Mouse (Mus musculus): ENCODE measurements around the gene Itpkc. TPM values are rescaled to one million over a fixed set of nuclear protein-coding genes. Genes with fewer than 3 reads are reported as not detected.
A peak's percentile ranks its signal among the peaks of the same experiment; 100 is the strongest.

The Itpkc gene
- 1 to 10 TPM; 7.6 to 8.7 TPM for total RNA-seq (2021)

DNA sequence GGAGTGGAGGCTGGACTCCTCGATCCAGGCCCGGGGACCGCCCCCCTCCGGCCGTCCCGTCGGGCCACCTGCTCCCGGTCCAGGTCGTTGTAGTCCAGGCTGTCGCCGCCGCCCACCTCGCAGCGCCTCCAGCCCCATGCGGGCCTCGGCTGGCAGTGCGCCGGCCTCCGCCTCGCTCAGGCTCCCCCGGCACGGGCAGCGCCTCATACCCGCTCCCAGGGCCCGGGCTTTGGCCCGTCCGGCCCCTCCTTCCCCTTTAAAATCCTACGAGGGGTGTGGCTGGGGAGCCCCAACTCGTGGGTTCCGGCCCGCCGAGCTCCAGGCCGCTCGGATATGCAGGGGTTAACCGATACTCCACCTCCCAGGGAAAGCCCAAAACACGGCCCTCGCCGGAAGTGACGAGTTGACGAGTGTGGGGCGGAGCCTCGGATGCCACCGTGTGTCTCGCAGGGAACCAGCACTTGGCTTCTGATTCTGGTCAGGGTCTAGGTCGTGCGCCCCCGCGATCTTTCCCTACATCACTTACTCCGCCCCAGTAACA lies at the start of gene Itpkc:
TSS of gene Itpkc (minus strand) at position 381 of the 541 bp plus-strand sequence.
- peak; percentile 91 to 96 for DNase-seq (ENCODE audit: extremely low spot score in 1 of 2, low spot score in 2 of 2)
- intact Hi-C loops (cut with DNase I), result no loop called here

DNA sequence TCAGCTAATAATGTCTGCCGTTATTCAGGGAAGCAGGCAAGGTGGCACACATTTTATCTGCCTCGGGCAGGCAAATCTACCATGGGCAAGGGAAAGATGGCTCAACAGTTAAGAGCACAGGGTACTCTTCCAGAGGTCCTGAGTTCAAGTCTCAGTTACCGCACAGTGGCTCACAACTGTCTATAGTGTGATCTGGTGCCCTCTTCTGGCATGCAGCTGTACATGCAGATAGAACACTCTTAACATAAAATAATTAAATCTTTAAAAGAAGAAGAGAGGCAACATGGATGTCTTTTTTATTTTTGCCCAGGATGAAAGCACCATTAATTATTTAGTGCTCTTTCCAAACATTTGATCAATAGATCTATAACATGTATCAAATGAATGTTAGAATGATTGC lies 48.7 kb upstream of the Itpkc start:
- intact Hi-C loops (cut with DNase I), result no loop called here
- no peak for DNase-seq (ENCODE audit: extremely low spot score in 1 of 2, low spot score in 2 of 2)

DNA sequence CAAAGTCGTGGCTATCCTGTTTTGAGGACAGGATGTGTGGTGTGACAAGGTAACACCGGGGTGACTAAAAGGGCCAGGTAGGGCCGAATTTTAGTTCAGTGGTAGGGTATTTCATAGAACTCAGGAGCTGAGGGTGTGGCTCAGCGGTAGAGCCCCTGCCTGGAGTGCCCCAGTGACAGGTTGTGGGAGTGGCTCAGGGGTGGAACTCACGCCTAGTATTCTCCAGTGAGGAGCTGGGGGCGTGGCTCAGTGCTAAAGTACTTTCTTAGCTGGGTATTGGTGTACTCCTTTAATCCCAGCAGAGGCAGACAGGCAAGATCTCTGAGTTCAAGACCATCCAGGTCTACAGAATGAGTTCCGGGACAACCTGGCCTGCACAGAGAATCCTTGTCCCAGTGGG lies 47.6 kb upstream of the Itpkc start:
- no peak for DNase-seq (ENCODE audit: extremely low spot score in 1 of 2, low spot score in 2 of 2)
- intact Hi-C loops (cut with DNase I), result no loop called here

DNA sequence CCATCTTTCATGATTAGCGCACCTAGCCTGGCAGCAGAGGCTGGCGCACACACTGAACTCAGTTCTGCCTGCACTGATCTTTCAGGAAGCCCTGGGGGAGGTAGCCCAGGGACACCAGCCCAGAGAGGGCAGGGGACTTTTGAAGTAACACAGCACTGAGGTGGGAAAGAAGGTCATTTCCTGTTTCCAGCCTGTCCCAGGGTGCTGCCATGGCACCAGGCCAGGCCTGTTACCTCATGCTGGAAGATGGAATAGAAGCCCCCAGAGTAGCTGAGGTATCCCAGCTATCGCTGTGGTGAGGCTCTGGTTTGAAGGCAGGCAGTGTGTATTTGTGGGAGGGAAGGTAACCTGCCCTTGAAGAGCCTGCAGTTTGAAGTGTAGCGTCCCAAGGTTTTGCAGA lies 46.5 kb upstream of the Itpkc start:
- no peak for DNase-seq (ENCODE audit: extremely low spot score in 1 of 2, low spot score in 2 of 2)
- intact Hi-C loops (cut with DNase I), result no loop called here

DNA sequence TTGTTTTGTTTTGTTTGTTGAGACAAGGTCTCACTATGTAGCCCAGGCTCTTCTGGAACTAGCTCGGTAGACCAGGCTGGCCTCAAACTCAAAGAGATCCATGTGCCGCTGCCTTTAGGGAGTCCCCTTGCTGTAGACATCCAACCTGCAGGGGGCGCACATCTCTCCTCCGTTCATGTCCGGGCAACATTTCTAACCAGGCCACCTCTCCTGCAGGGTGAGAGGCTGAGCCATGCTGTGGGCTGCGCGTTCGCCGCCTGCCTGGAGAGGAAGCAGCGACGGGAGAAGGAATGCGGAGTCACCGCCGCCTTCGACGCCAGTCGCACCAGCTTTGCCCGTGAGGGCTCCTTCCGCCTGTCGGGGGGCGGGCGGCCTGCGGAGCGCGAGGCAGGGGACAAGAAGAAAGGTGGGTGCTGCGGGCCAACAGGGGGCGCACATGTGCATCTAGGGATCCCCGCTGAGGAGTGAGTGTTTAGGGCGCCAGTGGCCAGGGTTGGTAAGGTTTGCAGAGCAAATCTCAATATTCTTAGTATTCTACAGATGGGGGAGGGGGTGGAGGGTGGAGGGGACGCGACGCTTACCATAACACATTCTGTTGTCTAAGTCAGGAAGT lies 45.4 kb upstream of the Itpkc start:
- intact Hi-C loops (cut with DNase I), result no loop called here
- DNase-seq (ENCODE audit: extremely low spot score in 1 of 2, low spot score in 2 of 2), result peak in 1 of 2 experiments; percentile 62

DNA sequence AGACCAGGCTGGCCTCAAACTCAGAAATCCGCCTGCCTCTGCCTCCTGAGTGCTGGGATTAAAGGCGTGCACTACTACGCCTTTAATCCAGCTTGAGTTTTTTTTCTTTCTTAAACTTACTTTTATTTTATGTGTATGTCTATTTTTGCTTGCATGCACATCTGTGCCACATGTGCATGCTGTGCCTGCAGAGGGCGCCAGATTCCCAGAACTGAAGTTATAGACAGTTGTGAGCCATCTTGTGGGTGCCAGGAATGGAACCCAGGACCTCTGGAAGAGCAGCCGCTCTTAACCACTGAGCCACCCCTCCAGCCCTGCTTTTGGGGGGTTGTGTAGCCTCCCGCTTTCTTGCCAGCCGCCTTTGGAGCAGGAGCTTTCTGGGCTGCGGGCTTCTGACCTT lies 43.0 kb upstream of the Itpkc start:
- DNase-seq (ENCODE audit: extremely low spot score in 1 of 2, low spot score in 2 of 2), result no peak
- intact Hi-C loops (cut with DNase I), result no loop called here

DNA sequence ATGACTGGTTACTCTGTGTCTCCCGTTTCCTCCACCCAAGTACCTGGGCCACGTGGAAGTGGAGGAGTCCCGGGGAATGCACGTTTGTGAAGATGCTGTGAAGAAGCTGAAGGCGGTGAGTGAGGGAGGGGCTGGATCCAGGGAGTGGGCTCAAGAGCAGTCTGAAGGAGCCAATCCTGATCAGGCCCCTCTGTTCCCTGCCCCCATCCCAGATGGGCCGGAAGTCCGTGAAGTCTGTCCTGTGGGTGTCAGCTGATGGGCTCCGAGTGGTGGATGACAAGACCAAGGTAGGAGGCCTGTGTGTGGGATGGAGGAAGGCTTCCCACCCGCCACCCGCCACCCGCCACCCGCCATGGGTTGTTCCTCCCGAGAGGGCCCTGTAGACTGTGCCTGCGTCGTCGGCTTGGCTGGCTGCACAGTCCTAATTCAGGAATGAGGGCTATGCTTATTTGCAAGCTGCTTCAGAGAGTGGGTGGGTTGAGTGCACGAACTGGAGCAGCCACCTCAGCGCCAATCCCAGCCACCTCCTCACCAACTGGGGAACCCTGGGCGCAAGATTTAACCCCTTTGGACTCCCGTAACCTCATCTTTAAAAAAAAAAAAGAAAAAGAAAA lies 38.2 kb upstream of the Itpkc start:
- DNase-seq (ENCODE audit: extremely low spot score in 1 of 2, low spot score in 2 of 2), result peak; percentile 57 to 75
- intact Hi-C loops (cut with DNase I), result no loop called here

DNA sequence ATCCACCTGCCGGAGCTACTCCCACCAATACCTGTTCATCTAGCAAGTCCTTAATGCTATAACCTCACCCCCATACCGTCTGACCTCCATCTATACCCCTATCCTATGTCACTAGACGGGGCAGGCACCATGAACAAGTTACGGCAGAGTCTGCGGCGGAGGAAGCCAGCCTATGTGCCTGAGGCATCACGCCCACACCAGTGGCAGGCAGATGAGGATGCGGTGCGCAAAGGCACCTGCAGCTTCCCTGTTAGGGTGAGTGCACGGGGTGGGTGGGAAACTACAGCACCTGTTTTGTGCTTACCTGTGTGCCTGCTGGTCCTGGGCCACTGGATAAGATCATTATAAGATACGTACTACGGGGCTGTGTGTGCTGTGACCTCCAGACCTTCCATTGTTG lies 36.3 kb upstream of the Itpkc start:
- DNase-seq (ENCODE audit: extremely low spot score in 1 of 2, low spot score in 2 of 2), result no peak
- intact Hi-C loops (cut with DNase I), result no loop called here

DNA sequence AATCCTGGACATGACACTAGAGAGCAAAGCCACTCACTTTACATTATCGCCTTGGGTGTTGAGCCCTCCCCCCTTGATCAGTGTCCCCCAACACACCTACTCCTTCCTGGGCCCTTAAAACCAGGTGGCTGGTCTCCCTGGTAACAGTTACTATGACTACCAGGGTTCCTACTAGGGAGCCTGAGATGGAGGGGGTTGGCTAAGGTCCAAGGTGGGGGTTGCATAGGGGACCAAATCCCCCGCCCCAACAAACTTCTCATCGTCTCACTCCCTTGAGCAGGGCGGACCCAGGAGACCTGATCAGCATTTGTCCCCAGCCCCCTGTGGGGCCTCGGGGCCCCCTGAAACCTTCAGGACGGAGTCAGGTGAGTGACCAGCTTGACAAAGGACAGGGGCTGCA lies 33.4 kb upstream of the Itpkc start:
- intact Hi-C loops (cut with DNase I), result no loop called here
- DNase-seq (ENCODE audit: extremely low spot score in 1 of 2, low spot score in 2 of 2), result peak in 1 of 2 experiments; percentile 58

DNA sequence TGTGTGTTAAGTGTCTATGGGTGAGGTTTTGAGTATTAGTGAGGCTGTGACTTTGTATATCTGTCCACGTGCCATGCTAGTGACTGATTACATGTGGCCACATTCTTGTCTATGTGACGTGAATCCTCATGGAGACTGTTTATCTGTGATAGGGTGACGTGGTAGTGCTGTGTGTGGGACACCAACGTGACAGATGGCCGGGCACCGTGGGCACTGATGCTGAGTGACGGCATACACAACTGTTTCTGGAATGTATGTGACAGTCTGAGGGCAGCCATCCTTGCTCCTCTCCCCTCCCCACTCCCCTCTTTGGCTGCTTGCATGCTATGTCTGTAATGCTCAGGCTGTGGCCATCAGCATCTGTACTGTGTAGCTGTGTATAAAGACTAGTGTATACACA lies 32.4 kb upstream of the Itpkc start:
- no peak for DNase-seq (ENCODE audit: extremely low spot score in 1 of 2, low spot score in 2 of 2)
- intact Hi-C loops (cut with DNase I), result no loop called here

DNA sequence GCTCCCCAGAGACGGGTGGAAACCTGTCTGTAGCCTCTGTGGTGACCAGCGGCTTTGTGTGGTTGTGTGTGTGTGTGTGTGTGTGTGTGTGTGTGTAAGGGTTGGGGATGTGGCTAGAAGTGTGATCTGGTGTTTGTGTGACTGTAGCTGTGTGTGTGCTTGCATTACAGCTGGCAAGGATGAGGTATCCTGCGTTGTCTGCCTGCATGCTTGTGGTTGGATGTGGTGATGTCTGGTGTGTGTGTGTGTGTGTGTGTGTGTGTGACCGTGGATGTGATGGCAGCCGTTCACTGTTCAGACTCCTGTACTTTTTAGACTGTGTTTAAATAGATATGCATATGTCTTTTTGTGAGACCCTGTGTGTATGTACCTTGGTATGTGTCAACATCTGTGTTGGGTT lies 31.3 kb upstream of the Itpkc start:
- intact Hi-C loops (cut with DNase I), result no loop called here
- DNase-seq (ENCODE audit: extremely low spot score in 1 of 2, low spot score in 2 of 2), result no peak

DNA sequence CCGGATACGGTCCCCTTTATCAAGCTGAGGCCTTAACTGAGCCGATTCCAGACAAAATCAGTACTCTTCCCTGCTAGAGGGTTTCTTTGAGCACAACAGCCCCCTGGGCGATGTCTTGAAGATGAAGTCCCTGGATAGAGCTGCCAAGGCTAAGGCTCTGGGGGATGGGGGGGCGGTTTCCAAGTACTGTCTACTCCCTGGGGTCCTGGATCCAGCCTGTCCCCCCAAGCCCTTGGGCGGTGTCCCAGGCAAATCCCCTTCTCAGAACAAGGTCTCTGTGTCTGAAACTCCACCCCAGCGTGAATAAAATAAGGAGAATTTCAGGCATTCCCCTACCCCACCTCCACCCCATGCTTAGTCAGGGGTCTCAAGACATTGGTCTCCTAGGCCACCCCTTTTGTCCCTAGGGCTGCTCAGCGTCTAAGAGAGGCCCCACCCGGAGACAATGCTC lies 30.8 kb upstream of the Itpkc start:
- DNase-seq (ENCODE audit: extremely low spot score in 1 of 2, low spot score in 2 of 2), result peak in 1 of 2 experiments; percentile 62
- intact Hi-C loops (cut with DNase I), result no loop called here

DNA sequence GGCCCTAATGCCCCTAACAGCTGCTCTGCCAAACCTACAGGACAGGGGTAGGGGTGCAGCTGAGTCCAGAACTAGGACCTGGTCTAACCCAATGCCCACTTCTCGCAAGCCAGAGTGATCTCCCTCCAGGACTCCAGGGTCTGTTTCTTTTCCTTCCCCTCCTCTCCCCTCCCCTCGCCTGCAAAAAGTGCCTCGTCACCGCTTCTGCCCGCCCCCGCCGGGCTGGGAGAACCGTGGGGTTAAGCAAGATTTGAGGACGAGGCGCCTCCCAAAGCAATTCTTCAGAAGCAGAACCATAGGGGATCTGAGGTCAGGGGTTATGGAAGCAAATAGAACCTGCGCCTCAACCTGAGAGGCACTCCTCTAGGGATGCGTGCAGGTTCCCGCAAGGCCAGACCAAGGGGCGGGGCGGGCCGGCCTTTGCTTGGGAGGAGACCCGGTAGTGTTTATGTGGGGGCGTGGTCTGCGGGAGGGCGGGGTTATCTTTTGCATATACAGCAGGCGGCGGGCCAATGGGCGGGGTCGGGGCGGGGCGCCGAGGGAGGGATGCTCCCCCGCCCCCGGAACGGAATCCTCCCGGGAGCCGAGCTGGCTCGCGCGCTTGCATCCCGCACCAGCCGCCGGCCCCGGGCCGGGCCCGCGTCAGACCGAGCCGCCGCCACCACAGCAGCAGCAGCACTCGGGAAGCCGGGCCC lies 29.9 kb upstream of the Itpkc start, which contains the start of gene Numbl:
TSS of gene Numbl (plus strand) at position 229 of the 695 bp plus-strand sequence.
- intact Hi-C loops (cut with DNase I), result no loop called here

DNA sequence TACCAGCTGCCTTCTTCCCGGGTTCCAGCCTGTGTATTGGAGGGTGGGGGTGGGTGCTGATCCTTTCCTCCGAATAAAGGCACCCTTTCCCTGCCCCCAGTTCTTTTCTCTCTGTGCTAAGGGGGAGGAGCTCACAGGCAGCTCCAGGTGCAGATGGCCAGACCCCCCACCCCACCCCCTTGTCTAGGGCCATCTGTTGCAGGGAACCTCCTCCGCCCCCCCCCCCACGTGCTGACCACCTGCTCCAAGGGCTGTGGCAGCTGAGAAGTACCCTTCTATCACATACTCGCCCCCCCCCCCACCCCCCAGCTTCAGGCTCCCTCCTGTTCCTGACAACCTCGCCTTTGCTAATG lies 29.4 kb upstream of the Itpkc start:
- DNase-seq (ENCODE audit: extremely low spot score in 1 of 2, low spot score in 2 of 2), result peak in 1 of 2 experiments; percentile 59
- intact Hi-C loops (cut with DNase I), result no loop called here

More for the DNA sequence above, 29.9 kb upstream of the Itpkc start, which contains the start of gene Numbl:
- peak; percentile 80 to 96 for DNase-seq (ENCODE audit: extremely low spot score in 1 of 2, low spot score in 2 of 2)

DNA sequence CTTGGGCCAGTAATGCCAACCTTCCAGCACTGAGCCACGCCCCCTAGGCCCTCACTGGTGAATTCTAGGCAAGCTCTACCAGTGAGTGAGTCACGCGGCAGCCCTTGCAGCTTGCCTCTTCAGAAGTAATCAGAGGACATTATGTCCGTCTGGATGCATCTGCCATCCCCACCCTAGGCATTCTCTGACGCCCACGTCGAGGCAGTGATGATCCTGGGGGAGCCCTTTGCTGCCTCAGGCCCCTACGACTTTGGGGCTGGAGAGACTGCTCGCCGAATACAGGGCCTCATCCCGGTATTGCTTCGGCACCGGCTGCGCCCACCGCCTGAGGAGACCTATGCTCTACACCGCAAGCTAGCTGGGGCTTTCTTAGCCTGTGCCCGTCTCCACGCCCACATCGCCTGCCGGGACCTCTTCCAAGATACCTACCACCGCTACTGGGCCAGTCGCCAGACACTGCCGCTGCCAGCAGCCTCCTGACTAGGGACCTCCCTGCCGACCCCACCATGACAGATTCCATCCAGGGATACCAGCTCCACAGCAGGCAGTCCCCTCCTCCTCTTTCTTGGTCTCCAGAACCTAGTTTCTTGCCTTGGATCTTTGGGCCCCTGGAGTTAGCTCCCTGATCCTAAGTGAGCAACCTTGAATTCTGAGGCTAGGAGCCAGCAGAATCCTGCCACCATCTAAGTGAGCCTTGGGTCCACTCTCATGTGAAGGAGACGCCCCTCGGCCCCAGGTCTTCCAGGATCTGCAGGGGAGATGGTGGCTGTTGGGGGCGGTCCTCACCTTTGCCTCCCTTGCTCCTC lies 28.8 kb upstream of the Itpkc start:
- intact Hi-C loops (cut with DNase I), result no loop called here
- peak; percentile 56 to 85 for DNase-seq (ENCODE audit: extremely low spot score in 1 of 2, low spot score in 2 of 2)

DNA sequence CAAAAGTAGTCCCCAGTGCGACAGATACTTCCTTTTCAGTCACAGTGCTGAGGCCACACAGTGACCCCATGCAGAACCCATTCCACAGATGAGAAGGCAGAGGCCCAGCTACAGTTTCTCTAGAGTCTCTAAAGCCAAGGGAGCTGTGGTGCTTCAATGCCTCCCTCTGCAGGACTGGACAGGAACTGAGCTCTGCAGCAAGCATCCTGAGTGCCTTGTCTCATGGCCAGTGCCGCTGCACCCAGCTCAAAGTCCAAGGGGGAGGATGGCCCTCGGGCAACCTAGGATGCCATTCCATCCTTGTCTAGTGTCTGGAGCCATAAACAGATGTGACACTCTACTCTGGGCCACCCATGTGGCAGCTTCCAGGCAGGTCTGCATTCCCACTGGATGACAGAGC lies 27.3 kb upstream of the Itpkc start:
- intact Hi-C loops (cut with DNase I), result no loop called here
- DNase-seq (ENCODE audit: extremely low spot score in 1 of 2, low spot score in 2 of 2), result no peak

DNA sequence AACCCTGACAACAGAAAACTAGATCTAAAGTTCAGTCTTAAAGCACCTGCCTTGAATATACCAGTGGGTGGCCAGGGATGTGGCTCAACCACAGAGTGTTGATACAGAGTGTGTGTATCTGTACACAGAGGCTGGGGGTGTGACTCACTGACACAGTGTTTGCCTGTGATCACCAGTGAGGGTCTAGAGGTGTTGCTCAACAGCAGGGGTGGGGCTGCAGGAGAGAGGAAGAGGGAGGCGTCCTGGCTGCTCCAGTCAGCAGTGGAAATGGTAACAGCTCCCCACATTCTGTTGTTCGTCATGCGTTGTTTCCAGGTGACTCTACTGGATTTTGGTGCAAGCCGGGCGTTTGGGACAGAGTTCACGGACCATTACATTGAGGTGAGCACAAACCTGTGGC lies 23.5 kb upstream of the Itpkc start:
- no peak for DNase-seq (ENCODE audit: extremely low spot score in 1 of 2, low spot score in 2 of 2)
- intact Hi-C loops (cut with DNase I), result no loop called here

DNA sequence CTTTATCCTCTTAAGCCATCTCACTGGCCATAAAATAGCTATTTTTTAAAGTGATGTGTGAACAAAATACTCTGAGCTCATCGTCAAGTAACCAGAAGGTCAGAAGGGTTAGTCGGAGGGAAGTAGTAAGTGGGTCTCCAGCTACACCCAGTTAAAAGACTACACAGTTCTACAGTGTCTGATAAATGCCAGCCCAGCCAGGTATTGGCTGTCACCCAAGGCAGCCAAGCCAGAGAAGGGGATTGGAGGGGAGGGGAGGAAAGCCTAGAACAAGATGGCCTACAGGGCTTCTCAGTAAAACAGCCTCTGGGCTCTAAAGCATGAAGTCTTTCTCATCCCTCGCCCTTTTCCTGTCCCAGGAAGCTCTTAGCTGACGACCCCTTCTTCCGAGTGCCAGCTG lies 21.5 kb upstream of the Itpkc start:
- no peak for DNase-seq (ENCODE audit: extremely low spot score in 1 of 2, low spot score in 2 of 2)
- intact Hi-C loops (cut with DNase I), result no loop called here

DNA sequence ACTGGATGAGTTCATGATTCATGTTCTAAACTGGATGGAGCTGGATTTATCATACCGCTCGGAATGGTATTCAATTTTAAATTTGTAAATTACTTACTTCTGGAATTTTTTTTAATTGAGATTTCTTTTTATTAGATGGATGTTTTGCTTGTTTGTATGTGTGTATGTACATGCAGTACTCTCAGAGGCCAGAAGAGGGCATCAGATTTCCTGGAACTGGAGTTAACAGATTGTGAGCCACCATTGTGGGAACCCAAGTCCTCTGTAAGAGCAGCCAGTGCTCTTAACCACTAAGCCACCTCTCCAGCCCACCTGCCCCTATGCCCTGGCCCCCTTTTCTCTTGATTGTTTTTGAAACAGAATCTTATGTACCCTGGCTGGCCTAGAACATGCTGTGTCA lies 20.7 kb upstream of the Itpkc start:
- intact Hi-C loops (cut with DNase I), result no loop called here
- no peak for DNase-seq (ENCODE audit: extremely low spot score in 1 of 2, low spot score in 2 of 2)
